Mouse (Mus musculus) spleen, adult 2 months (tissue): ENCODE data around the gene Ccl27a. TPM values are rescaled to one million over a fixed set of nuclear protein-coding genes. Genes with fewer than 3 reads are reported as not detected.

ENCODE experiments used
- DNase-seq, 2 experiments: peaks; one replicate each; pipeline versions ENCODE4 v3.0.0 to v3.0.0-alpha.2; 2012 to 2021; ENCODE audit warnings: low spot score in 2 of 2, low read depth in 1 of 2
- H3K27ac ChIP-seq: fragments of 200-500 bp; 2 replicates; pipeline ENCODE4 v1.5.1; 2012; ENCODE audit warnings: low read length, inconsistent platforms; ENCODE audit not compliant: insufficient read depth
- H3K27me3 ChIP-seq: fragments of 200-500 bp; 2 replicates; pipeline ENCODE4 v1.6.1; 2012; ENCODE audit warnings: mild to moderate bottlenecking, moderate library complexity, low read length, inconsistent platforms; ENCODE audit not compliant: control insufficient read depth, insufficient read depth
- H3K36me3 ChIP-seq: fragments of 200-500 bp; 2 replicates; pipeline ENCODE4 v1.6.1; 2012; ENCODE audit warnings: mild to moderate bottlenecking, low read length, inconsistent platforms; ENCODE audit not compliant: control insufficient read depth, insufficient read depth
- H3K4me1 ChIP-seq: fragments of 200-500 bp; 2 replicates; pipeline ENCODE4 v1.6.1; 2011; ENCODE audit warnings: inconsistent platforms; ENCODE audit not compliant: control insufficient read depth, insufficient read depth, insufficient read length
- H3K4me3 ChIP-seq: fragments of 200-500 bp; 2 replicates; pipeline ENCODE4 v1.5.1; 2011; ENCODE audit warnings: mild to moderate bottlenecking, inconsistent platforms; ENCODE audit not compliant: insufficient read depth, insufficient read length; ENCODE audit errors: extremely low read depth
- CTCF ChIP-seq: fragments of 200-500 bp; IDR thresholded peaks from 2 replicates; pipeline ENCODE4 v1.5.1; 2011; ENCODE audit warnings: mild to moderate bottlenecking, inconsistent platforms; ENCODE audit not compliant: insufficient read depth, insufficient read length, insufficient replicate concordance; ENCODE audit errors: extremely low read depth
- POLR2A ChIP-seq: fragments of 200-500 bp; IDR thresholded peaks from 2 replicates; pipeline ENCODE4 v1.6.1; 2011; ENCODE audit warnings: low read depth, low read length, inconsistent platforms
- WGBS: fragments of 180-500 bp; shearing (Covaris S2); methylation state at CpG from one replicate; pipeline ENCODE4 v1.1.7; 2018; 5-methylcytosine and 5-hydroxymethylcytosine counted together
- polyA plus RNA-seq: library from polyadenylated mRNA; depleted of rRNA; stranded (reverse); fragments of >200 nt; gene quantifications from 2 replicates; pipeline ENCODE4 v1.2.3, GENCODE M21; 2012

The Ccl27a gene
- polyA plus RNA-seq, 1 experiment: 8.9 TPM

GRCm38 (mm10) chr4:41745021-41745420, 29.0 kb downstream of the Ccl27a start:
- TF ChIP-seq POLR2A (no peak), CTCF (no peak)
- no peaks in the 10 kb centered on the region for H3K36me3 ChIP-seq
- no peak for DNase-seq
- H3K4me1 ChIP-seq: peaks cover 3% of the 10 kb centered on the region; the same call in 1 of the 2 replicates
- 76% methylated on average over 1 of the region's 1 CpGs for WGBS
- H3K27me3 ChIP-seq: no peaks in the 10 kb centered on the region
- H3K4me3 ChIP-seq: no peak overlapping the region
- H3K27ac ChIP-seq: no peak overlapping the region

GRCm38 (mm10) chr4:41744131-41744530, 29.9 kb downstream of the Ccl27a start:
- H3K36me3 ChIP-seq: 0 out of 2 replicates have a peak, but pooled peaks cover 2% of the 10 kb centered on the region
- H3K4me1 ChIP-seq: peaks cover 7% of the 10 kb centered on the region; the same call in 1 of the 2 replicates
- TF ChIP-seq CTCF (no peak), POLR2A (no peak)
- no peak overlapping the region for H3K4me3 ChIP-seq
- H3K27me3 ChIP-seq: no peaks in the 10 kb centered on the region
- no peak for DNase-seq
- H3K27ac ChIP-seq: no peak overlapping the region
- 84% methylated on average over 2 of the region's 2 CpGs for WGBS

- Histone ChIP-seq H3K27ac (peak overlapping the region; percentile 83), H3K4me3 (peak overlapping the region; percentile 72), H3K27me3 (no peaks in the 10 kb centered on the region), H3K4me1 (peaks cover 7% of the 10 kb centered on the region; the same call in 1 of the 2 replicates), H3K36me3 (peaks cover 4% of the 10 kb centered on the region; the same call in 1 of the 2 replicates)
- peak; percentile 92 for DNase-seq
- under 1% methylated on average over 27 of the region's 27 CpGs for WGBS
- peak; percentile 86 for TF ChIP-seq POLR2A
- TF ChIP-seq CTCF: no peak
Observed at GRCm38 (mm10) chr4:41741158-41741560, 32.9 kb downstream of the Ccl27a start.

DNA sequence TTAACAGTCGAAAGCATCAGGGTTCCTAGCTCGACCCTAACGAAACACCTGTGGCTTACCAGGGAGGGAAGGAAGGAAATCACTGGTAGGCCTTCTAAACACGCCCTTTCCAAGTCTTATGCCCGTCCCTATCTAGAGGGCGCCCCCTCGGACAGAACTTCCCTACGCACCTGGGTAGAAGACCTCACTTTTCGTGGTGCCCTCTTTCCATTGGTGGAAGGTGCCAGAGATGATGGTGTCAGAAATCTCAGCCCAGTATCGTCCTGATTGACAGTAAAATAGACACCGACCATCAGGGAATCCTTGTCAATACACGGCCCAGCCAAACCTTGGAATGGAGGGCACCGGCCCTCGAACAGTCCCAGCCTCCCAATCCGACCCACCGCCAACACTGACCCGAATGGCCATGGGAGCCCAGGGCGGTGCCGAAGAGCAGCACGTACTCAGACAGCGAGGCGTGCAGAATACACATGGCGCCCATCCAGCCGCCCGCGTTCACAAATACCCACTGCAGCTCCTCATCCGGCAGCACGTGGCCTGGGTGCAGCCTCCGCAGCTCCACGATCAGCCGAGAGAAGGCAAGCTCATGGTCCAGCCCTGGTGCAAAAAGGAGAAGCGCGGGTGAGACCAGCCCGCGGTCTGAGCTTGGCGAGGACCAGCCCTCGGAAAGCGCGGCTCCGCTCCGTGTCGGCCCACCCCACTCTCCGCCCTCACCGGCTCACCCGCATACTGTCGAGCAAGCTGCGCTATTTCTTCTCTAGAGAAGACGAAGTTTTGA, 33.5 kb downstream of the Ccl27a start:
- Histone ChIP-seq H3K4me3 (peak overlapping the region; percentile 72), H3K27me3 (no peaks in the 10 kb centered on the region), H3K27ac (peak overlapping the region; percentile 83), H3K36me3 (peaks cover 4% of the 10 kb centered on the region; the same call in 1 of the 2 replicates), H3K4me1 (peaks cover 7% of the 10 kb centered on the region; the same call in 1 of the 2 replicates)
- no peak for TF ChIP-seq POLR2A
- no peak for TF ChIP-seq CTCF
- WGBS: under 1% methylated on average over 48 of the region's 48 CpGs
- peak; percentile 32 to 36 for DNase-seq

DNA sequence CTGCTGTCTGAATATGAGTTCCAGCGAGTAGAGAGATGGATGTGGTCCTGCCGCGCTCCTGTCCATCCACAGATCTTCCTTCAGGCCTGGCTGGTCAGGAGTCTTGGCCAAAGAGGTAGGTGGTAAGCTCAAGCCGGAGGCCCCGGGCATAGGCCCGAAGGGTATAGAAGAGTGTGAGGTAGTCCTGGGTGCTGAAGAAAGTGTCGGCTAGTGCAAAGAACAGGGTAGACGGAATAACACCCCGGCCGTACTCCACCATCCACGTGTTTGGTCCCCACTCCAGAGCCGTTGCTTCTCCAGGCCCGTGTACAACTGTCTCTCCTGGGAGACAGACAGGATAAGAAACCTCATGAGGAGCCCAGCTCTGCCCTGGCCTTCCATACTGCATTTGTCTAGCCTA, 34.8 kb downstream of the Ccl27a start:
- peaks cover 4% of the 10 kb centered on the region; the same call in 1 of the 2 replicates for H3K36me3 ChIP-seq
- H3K27ac ChIP-seq: no peak overlapping the region
- H3K4me1 ChIP-seq: peaks cover 7% of the 10 kb centered on the region; the same call in 1 of the 2 replicates
- TF ChIP-seq CTCF (no peak), POLR2A (no peak)
- no peak overlapping the region for H3K4me3 ChIP-seq
- no peak for DNase-seq
- H3K27me3 ChIP-seq: no peaks in the 10 kb centered on the region
- WGBS: 97% methylated on average over 13 of the region's 13 CpGs

- no peaks in the 10 kb centered on the region for H3K27me3 ChIP-seq
- 70% methylated on average over 1 of the region's 1 CpGs for WGBS
- no peak for DNase-seq
- H3K36me3 ChIP-seq: peaks cover 4% of the 10 kb centered on the region; the same call in 1 of the 2 replicates
- H3K27ac ChIP-seq: no peak overlapping the region
- peaks cover 7% of the 10 kb centered on the region; the same call in 1 of the 2 replicates for H3K4me1 ChIP-seq
- no peak for TF ChIP-seq POLR2A
- TF ChIP-seq CTCF: no peak
- H3K4me3 ChIP-seq: no peak overlapping the region
Observed at GRCm38 (mm10) chr4:41738256-41738603, 35.8 kb downstream of the Ccl27a start.
